Mouse (Mus musculus) embryonic facial prominence, embryonic 13.5 days (tissue): ENCODE data around the gene Hdac10. TPM values are rescaled to one million over a fixed set of nuclear protein-coding genes. Genes with fewer than 3 reads are reported as not detected.

Experiments used
- ATAC-seq: fragments of 200-750 bp; cut with Nextera tagmentation; 2 replicates; pipeline ENCODE4 v1.8.0; 2017; ENCODE audit warnings: low read depth; ENCODE audit not compliant: insufficient number of reproducible peaks, insufficient read depth, low FRiP score, low TSS enrichment
- H3K27ac ChIP-seq: fragments of 300-500 bp; sonication (generic); 2 replicates; pipeline ENCODE4 v1.5.1; 2015; ENCODE audit warnings: moderate library complexity, mild to moderate bottlenecking, inconsistent platforms
- H3K27me3 ChIP-seq: fragments of 300-500 bp; sonication (generic); 2 replicates; pipeline ENCODE4 v1.6.1; 2015; ENCODE audit warnings: mild to moderate bottlenecking, inconsistent platforms
- H3K36me3 ChIP-seq: fragments of 300-500 bp; sonication (generic); 2 replicates; pipeline ENCODE4 v1.6.1; 2015; ENCODE audit warnings: mild to moderate bottlenecking, inconsistent platforms
- H3K4me1 ChIP-seq: fragments of 300-500 bp; sonication (generic); 2 replicates; pipeline ENCODE4 v1.6.1; 2015; ENCODE audit warnings: inconsistent platforms
- H3K4me2 ChIP-seq: fragments of 300-500 bp; sonication (generic); 2 replicates; pipeline ENCODE4 v1.6.1; 2015; ENCODE audit warnings: moderate library complexity, mild to moderate bottlenecking, inconsistent platforms
- H3K4me3 ChIP-seq: fragments of 300-500 bp; sonication (generic); 2 replicates; pipeline ENCODE4 v1.5.1; 2015; ENCODE audit warnings: mild to moderate bottlenecking, inconsistent platforms
- H3K9ac ChIP-seq: fragments of 300-500 bp; sonication (generic); 2 replicates; pipeline ENCODE4 v1.6.1; 2015; ENCODE audit warnings: mild to moderate bottlenecking, inconsistent platforms
- H3K9me3 ChIP-seq: fragments of 300-500 bp; sonication (generic); 2 replicates; pipeline ENCODE4 v1.6.1; 2016; ENCODE audit warnings: inconsistent platforms
- WGBS: fragments of 180-500 bp; shearing (Covaris S2); methylation state at CpG from one replicate; pipeline ENCODE4 v1.1.7; 2015; ENCODE audit warnings: mixed read lengths; 5-methylcytosine and 5-hydroxymethylcytosine counted together
- polyA plus RNA-seq: library from polyadenylated mRNA; unstranded; fragments of >200 nt; fragmentation: Nextera tagmentation; extraction: Ambion mirVana; gene quantifications from 2 replicates; pipeline ENCODE4 v1.2.1, GENCODE M21; 2015

Hdac10 gene
- polyA plus RNA-seq, 1 experiment from 2014 or later, result 19.6 TPM

- Histone ChIP-seq H3K4me3 (peak overlapping the region; percentile 33), H3K27me3 (peaks cover 63% of the 10 kb centered on the region), H3K4me1 (peaks cover 37% of the 10 kb centered on the region), H3K9ac (peak overlapping the region; percentile 58), H3K4me2 (peak overlapping the region; percentile 94), H3K9me3 (no peaks in the 10 kb centered on the region), H3K36me3 (no peaks in the 10 kb centered on the region), H3K27ac (no peak overlapping the region)
- 8% methylated on average over 16 of the region's 16 CpGs for WGBS
- no peak for ATAC-seq
These were observed 18.5 kb upstream of the Hdac10 start for GRCm38 (mm10) chr15:89147024-89147423.

DNA sequence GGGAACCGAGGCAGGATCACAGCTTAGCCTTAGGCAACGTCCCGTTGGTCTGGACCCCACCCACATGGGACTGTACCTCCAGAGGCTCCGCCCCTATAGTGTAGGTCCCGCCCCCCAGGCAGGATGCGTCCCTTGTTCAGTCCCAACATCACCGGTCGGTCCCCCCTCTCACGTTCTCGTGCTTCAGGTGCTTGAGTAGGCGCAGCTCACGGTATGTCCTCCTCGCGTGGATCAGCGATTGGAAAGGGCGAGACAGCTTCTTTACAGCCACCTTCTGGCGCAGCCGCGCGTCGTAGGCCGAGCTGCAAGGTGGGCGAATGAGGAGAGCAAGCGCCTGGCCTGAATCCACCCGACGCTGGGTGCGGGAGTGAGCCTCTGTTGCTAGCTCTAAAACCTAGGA lies 18.0 kb upstream of the Hdac10 start:
- no peak overlapping the region for H3K27ac ChIP-seq
- peaks cover 37% of the 10 kb centered on the region for H3K4me1 ChIP-seq
- under 1% methylated on average over 27 of the region's 27 CpGs for WGBS
- H3K9ac ChIP-seq, result peak overlapping the region; percentile 58
- peak overlapping the region; percentile 94 for H3K4me2 ChIP-seq
- no peaks in the 10 kb centered on the region for H3K36me3 ChIP-seq
- peak overlapping the region; percentile 33 for H3K4me3 ChIP-seq
- H3K9me3 ChIP-seq, result no peaks in the 10 kb centered on the region
- H3K27me3 ChIP-seq, result peaks cover 68% of the 10 kb centered on the region
- ATAC-seq, result no peak

- Histone ChIP-seq H3K4me1 (peaks cover 44% of the 10 kb centered on the region), H3K27me3 (peaks cover 74% of the 10 kb centered on the region)
- WGBS, result 74% methylated on average over 24 of the region's 24 CpGs
These were observed 17.4 kb upstream of the Hdac10 start for GRCm38 (mm10) chr15:89145813-89146350.

DNA sequence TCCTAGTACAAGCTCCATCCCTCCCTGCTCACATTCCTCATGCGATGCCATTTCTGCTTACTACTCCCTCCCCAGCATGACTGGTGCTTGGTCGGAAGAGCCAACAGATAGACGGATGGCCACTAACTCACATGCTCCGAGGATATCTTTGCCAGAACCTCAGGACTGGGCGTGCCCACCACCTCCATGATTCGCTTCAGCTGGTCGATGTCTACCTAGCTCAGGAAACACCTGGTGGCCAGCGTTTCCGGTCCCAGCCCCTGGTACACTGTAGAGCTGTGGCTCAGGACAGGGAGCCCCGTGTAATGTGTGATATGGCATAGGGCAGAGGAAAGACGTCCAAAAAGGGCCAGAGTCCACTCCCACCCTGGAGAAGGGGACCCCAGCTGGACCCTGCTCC lies 16.5 kb upstream of the Hdac10 start:
- WGBS, result 85% methylated on average over 11 of the region's 11 CpGs
- H3K9ac ChIP-seq, result no peak overlapping the region
- H3K4me1 ChIP-seq, result peaks cover 46% of the 10 kb centered on the region
- ATAC-seq, result no peak
- no peak overlapping the region for H3K4me3 ChIP-seq
- peaks cover 83% of the 10 kb centered on the region for H3K27me3 ChIP-seq
- H3K9me3 ChIP-seq, result no peaks in the 10 kb centered on the region
- no peaks in the 10 kb centered on the region for H3K36me3 ChIP-seq
- no peak overlapping the region for H3K4me2 ChIP-seq
- H3K27ac ChIP-seq, result no peak overlapping the region

More at GRCm38 (mm10) chr15:89145813-89146350, 17.4 kb upstream of the Hdac10 start:
- Histone ChIP-seq H3K36me3 (no peaks in the 10 kb centered on the region), H3K9me3 (no peaks in the 10 kb centered on the region), H3K4me3 (peak overlapping the region; percentile 33; the same call in 1 of the 2 replicates), H3K9ac (no peak overlapping the region), H3K4me2 (peak overlapping the region; percentile 94; the same call in 1 of the 2 replicates), H3K27ac (no peak overlapping the region)
- no peak for ATAC-seq

DNA sequence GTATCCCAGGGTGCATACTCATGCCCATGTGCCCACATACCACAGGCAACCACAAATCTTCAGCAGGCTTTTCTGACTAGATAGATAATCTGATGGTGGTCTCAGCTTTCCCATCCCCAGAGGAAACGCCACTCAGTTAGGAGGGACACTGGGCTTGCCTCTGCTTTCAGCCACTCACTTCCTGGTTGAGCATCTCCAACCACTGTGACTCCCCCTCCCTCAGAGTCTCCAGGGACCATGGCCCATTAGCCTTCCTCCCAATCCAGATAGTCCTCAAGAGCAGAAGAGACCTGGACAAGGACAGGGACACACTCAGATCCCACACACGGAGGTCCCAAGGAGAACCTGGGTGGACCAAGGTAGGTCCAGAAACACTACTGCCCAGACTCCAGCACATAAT lies 14.6 kb upstream of the Hdac10 start:
- Histone ChIP-seq H3K9me3 (no peaks in the 10 kb centered on the region), H3K36me3 (no peaks in the 10 kb centered on the region), H3K9ac (no peak overlapping the region), H3K4me1 (peaks cover 38% of the 10 kb centered on the region), H3K27me3 (peaks cover 90% of the 10 kb centered on the region), H3K27ac (no peak overlapping the region), H3K4me3 (no peak overlapping the region), H3K4me2 (no peak overlapping the region)
- 67% methylated on average over 2 of the region's 2 CpGs for whole genome bisulfite sequencing
- no peak for ATAC-seq

DNA sequence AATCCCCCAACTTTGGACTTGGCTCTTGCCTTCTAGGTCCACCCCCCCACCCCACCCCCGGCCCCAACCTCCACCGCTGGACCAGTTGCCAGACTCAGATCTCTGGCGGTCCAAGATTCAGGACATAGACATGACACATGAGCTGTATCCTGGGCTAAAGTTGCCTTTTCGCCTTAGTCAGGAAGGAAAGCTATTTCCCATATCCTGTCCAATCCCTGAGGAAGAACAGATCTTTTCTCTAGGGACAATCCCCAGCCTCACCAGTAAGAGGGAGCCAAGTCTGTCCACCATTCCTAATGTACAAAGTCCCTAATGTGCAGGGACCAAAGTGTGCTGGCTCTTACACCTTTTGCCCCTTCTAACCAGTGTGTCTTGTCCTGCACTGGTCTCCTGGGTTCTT lies 13.4 kb upstream of the Hdac10 start:
- Histone ChIP-seq H3K9ac (no peak overlapping the region), H3K4me3 (no peak overlapping the region), H3K27me3 (peaks cover 83% of the 10 kb centered on the region), H3K4me1 (peaks cover 28% of the 10 kb centered on the region), H3K4me2 (no peak overlapping the region), H3K9me3 (no peaks in the 10 kb centered on the region), H3K36me3 (no peaks in the 10 kb centered on the region), H3K27ac (no peak overlapping the region)
- 63% methylated on average over 4 of the region's 4 CpGs for WGBS
- no peak for ATAC-seq

- ATAC-seq, result no peak
- Histone ChIP-seq H3K9ac (no peak overlapping the region), H3K4me1 (peaks cover 23% of the 10 kb centered on the region), H3K4me3 (no peak overlapping the region), H3K9me3 (no peaks in the 10 kb centered on the region), H3K27me3 (peaks cover 78% of the 10 kb centered on the region), H3K27ac (no peak overlapping the region), H3K4me2 (0 out of 2 replicates have a peak overlapping the region, but pooled peaks have one; percentile 90), H3K36me3 (no peaks in the 10 kb centered on the region)
- WGBS, result 12% methylated on average over 5 of the region's 5 CpGs
These were observed 12.9 kb upstream of the Hdac10 start for GRCm38 (mm10) chr15:89141443-89141842.

- Histone ChIP-seq H3K36me3 (no peaks in the 10 kb centered on the region), H3K9me3 (no peaks in the 10 kb centered on the region), H3K9ac (peak within 1 kb of the TSS; percentile 66), H3K4me2 (peak within 1 kb of the TSS; percentile 90), H3K4me3 (peak within 1 kb of the TSS; percentile 50), H3K27ac (no peak within 1 kb of the TSS), H3K4me1 (peaks cover 21% of the 10 kb centered on the region), H3K27me3 (peaks cover 71% of the 10 kb centered on the region)
- WGBS, result under 1% methylated on average over 21 of the region's 21 CpGs
- ATAC-seq, result 0 out of 2 replicates have a peak, but pooled peaks have one; percentile 37
These were observed 12.3 kb upstream of the Hdac10 start, which contains the start of gene Mapk12 for GRCm38 (mm10) chr15:89140659-89141252. Mapk12 (minus strand) TSS chr15:89140703.

DNA sequence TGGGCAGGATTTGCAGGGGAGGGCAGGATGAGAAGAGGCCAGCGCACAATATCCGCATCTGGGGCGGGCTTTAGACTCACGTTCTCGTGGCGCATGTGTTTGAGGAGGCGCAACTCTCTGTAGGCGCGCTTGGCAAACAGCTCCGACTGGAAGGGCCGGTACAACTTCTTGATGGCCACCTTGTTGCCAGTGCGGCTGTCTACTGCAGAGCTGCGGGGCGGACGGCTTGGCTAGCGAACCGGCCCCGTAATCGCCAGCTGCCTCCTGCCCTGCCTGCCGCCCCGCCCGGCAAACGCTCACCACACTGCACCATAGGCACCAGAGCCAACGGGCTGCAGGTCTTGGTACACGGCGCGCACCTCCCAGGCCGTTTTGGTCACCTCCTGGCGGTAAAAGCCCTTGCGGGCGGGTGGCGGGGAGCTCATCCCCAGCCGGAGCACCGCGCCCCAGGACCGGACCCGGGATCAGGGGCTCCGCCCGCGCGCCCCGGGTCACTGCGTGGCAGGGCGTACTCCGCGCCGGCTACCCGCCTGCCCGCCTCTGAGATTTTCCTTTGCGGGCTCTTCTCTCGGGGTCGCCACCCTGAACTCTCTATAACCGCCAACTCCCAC lies 11.7 kb upstream of the Hdac10 start:
- H3K9me3 ChIP-seq, result no peaks in the 10 kb centered on the region
- no peaks in the 10 kb centered on the region for H3K36me3 ChIP-seq
- peak overlapping the region; percentile 90 for H3K4me2 ChIP-seq
- under 1% methylated on average over 53 of the region's 53 CpGs for whole genome bisulfite sequencing
- no peak overlapping the region for H3K27ac ChIP-seq
- H3K9ac ChIP-seq, result peak overlapping the region; percentile 66
- H3K4me1 ChIP-seq, result peaks cover 21% of the 10 kb centered on the region
- peaks cover 65% of the 10 kb centered on the region for H3K27me3 ChIP-seq
- ATAC-seq, result no peak
- peak overlapping the region; percentile 50 for H3K4me3 ChIP-seq

- Histone ChIP-seq H3K9ac (no peak overlapping the region), H3K4me1 (peaks cover 21% of the 10 kb centered on the region), H3K4me3 (no peak overlapping the region), H3K4me2 (no peak overlapping the region), H3K27ac (no peak overlapping the region), H3K9me3 (no peaks in the 10 kb centered on the region), H3K36me3 (no peaks in the 10 kb centered on the region), H3K27me3 (peaks cover 52% of the 10 kb centered on the region)
- 88% methylated on average over 6 of the region's 6 CpGs for WGBS
- ATAC-seq, result no peak
These were observed 10.0 kb upstream of the Hdac10 start for GRCm38 (mm10) chr15:89138531-89138930.

GRCm38 (mm10) chr15:89138046-89138405 lies 9.5 kb upstream of the Hdac10 start:
- peaks cover 52% of the 10 kb centered on the region for H3K27me3 ChIP-seq
- ATAC-seq, result no peak
- H3K4me2 ChIP-seq, result no peak overlapping the region
- no peaks in the 10 kb centered on the region for H3K36me3 ChIP-seq
- H3K4me1 ChIP-seq, result peaks cover 21% of the 10 kb centered on the region
- 83% methylated on average over 7 of the region's 7 CpGs for WGBS
- no peaks in the 10 kb centered on the region for H3K9me3 ChIP-seq
- no peak overlapping the region for H3K27ac ChIP-seq
- H3K4me3 ChIP-seq, result no peak overlapping the region
- H3K9ac ChIP-seq, result no peak overlapping the region
